Mouse (Mus musculus) myocyte (in vitro differentiated cells): ENCODE measurements at regions not wholly inside any gene's neighbourhood (a gene's known extent, or its start where the extent isn't known, plus 50 kb on each side); places are given as distances from the start of the nearest gene placed in this dataset.

Source experiments
- H3K27me3 ChIP-seq: one replicate; pipeline ENCODE4 v1.6.1; 2011; ENCODE audit not compliant: control insufficient read depth, insufficient read depth, insufficient read length
- H3K36me3 ChIP-seq: one replicate; pipeline ENCODE4 v1.6.1; 2011; ENCODE audit not compliant: control insufficient read depth, insufficient read depth
- H3K4me2 ChIP-seq: one replicate; pipeline ENCODE4 v1.6.1; 2011; ENCODE audit warnings: low read depth, control low read depth
- H3K4me3 ChIP-seq: one replicate; pipeline ENCODE4 v1.5.1; 2011; ENCODE audit warnings: mild to moderate bottlenecking, control low read depth, moderate library complexity
- H3K79me2 ChIP-seq: one replicate; pipeline ENCODE4 v1.6.1; 2011; ENCODE audit not compliant: control insufficient read depth, insufficient read depth
- H3ac ChIP-seq: one replicate; pipeline ENCODE4 v1.6.1; 2011; ENCODE audit not compliant: control insufficient read depth, insufficient read length
- CEBPB ChIP-seq: IDR thresholded peaks from 2 replicates; pipeline ENCODE4 v1.6.1; 2011; ENCODE audit warnings: mild to moderate bottlenecking, moderate library complexity; ENCODE audit not compliant: poor library complexity, insufficient read depth, severe bottlenecking
- E2F4 ChIP-seq: IDR thresholded peaks from one replicate; pipeline ENCODE4 v1.6.1; 2011; ENCODE audit warnings: mild to moderate bottlenecking, control low read depth, moderate library complexity; ENCODE audit not compliant: insufficient read depth
- MAX ChIP-seq: IDR thresholded peaks from one replicate; pipeline ENCODE4 v1.6.1; 2011; ENCODE audit warnings: low read depth, mild to moderate bottlenecking, control low read depth
- MYOD1 ChIP-seq, 3 experiments: IDR thresholded peaks; one replicate each; pipeline ENCODE4 v1.6.1; 2011; ENCODE audit warnings: control low read depth in 2 of 3, low read depth in 2 of 3, mild to moderate bottlenecking in 2 of 3, moderate library complexity in 1 of 3; ENCODE audit not compliant: insufficient read length in 2 of 3, control insufficient read depth in 1 of 3
- MYOG ChIP-seq, 3 experiments: IDR thresholded peaks; one replicate each; pipeline ENCODE4 v1.6.1; 2011; ENCODE audit warnings: control low read depth in 2 of 3, low read depth in 2 of 3, mild to moderate bottlenecking in 2 of 3; ENCODE audit not compliant: insufficient read length in 2 of 3, control insufficient read depth in 1 of 3, insufficient read depth in 1 of 3
- POLR2A ChIP-seq: IDR thresholded peaks from one replicate; pipeline ENCODE4 v1.6.1; 2011; ENCODE audit warnings: low read depth, mild to moderate bottlenecking, control low read depth, moderate library complexity; ENCODE audit not compliant: insufficient read length
- POLR2AphosphoS2 ChIP-seq: IDR thresholded peaks from one replicate; pipeline ENCODE4 v1.6.1; 2011; ENCODE audit warnings: low read depth, control low read depth; ENCODE audit not compliant: insufficient read length
- REST ChIP-seq: IDR thresholded peaks from one replicate; pipeline ENCODE4 v1.6.1; 2011; ENCODE audit warnings: mild to moderate bottlenecking, control low read depth, moderate library complexity; ENCODE audit not compliant: insufficient read depth, insufficient read length
- SRF ChIP-seq: IDR thresholded peaks from one replicate; pipeline ENCODE4 v1.6.1; 2011; ENCODE audit warnings: low read depth; ENCODE audit not compliant: control insufficient read depth, insufficient read length
- TCF12 ChIP-seq: IDR thresholded peaks from one replicate; pipeline ENCODE4 v1.6.1; 2011; ENCODE audit warnings: mild to moderate bottlenecking, control low read depth; ENCODE audit not compliant: poor library complexity, insufficient read depth, severe bottlenecking
- TCF3 ChIP-seq: IDR thresholded peaks from one replicate; pipeline ENCODE4 v1.6.1; 2011; ENCODE audit warnings: low read depth, control low read depth; ENCODE audit not compliant: insufficient read length
- USF1 ChIP-seq: IDR thresholded peaks from one replicate; pipeline ENCODE4 v1.6.1; 2011; ENCODE audit warnings: low read depth, mild to moderate bottlenecking, control low read depth, moderate library complexity

GRCm38 (mm10) chrX:130557251-130557650 lies 807.7 kb downstream of the Diaph2 start:
- no peak overlapping the region for H3ac ChIP-seq
- no peak for TF ChIP-seq MYOD1 (IDR thresholded peaks at IDR 0.05; ENCODE audit: control insufficient read depth in 1 of 3, insufficient read length in 2 of 3, low read depth in 2 of 3)
- TF ChIP-seq POLR2A: no peak
- no peak for TF ChIP-seq REST
- no peak for TF ChIP-seq POLR2AphosphoS2
- TF ChIP-seq TCF12: no peak
- no peak for TF ChIP-seq MAX
- TF ChIP-seq E2F4: no peak
- TF ChIP-seq MYOG (IDR thresholded peaks at IDR 0.05; ENCODE audit: control insufficient read depth in 1 of 3, insufficient read depth in 1 of 3, insufficient read length in 2 of 3, low read depth in 2 of 3): no peak
- TF ChIP-seq CEBPB: no peak
- TF ChIP-seq TCF3: no peak
- no peak for TF ChIP-seq SRF
- no peak for TF ChIP-seq USF1
- H3K36me3 ChIP-seq: no peaks in the 10 kb centered on the region
- H3K79me2 ChIP-seq: no peaks in the 10 kb centered on the region
- no peaks in the 10 kb centered on the region for H3K27me3 ChIP-seq
- no peak overlapping the region for H3K4me2 ChIP-seq
- H3K4me3 ChIP-seq: no peak overlapping the region

GRCm38 (mm10) chrX:130577706-130578105 lies 828.2 kb downstream of the Diaph2 start:
- TF ChIP-seq E2F4: no peak
- TF ChIP-seq MAX: no peak
- TF ChIP-seq CEBPB: no peak
- no peak for TF ChIP-seq REST
- no peak for TF ChIP-seq MYOG (IDR thresholded peaks at IDR 0.05; ENCODE audit: control insufficient read depth in 1 of 3, insufficient read depth in 1 of 3, insufficient read length in 2 of 3, low read depth in 2 of 3)
- no peak for TF ChIP-seq SRF
- TF ChIP-seq MYOD1 (IDR thresholded peaks at IDR 0.05; ENCODE audit: control insufficient read depth in 1 of 3, insufficient read length in 2 of 3, low read depth in 2 of 3): no peak
- no peak for TF ChIP-seq TCF3
- TF ChIP-seq TCF12: no peak
- no peak for TF ChIP-seq USF1
- TF ChIP-seq POLR2A: no peak
- no peak for TF ChIP-seq POLR2AphosphoS2
- Histone ChIP-seq H3K36me3 (no peaks in the 10 kb centered on the region), H3K79me2 (no peaks in the 10 kb centered on the region), H3K4me2 (no peak overlapping the region), H3K4me3 (no peak overlapping the region), H3K27me3 (no peaks in the 10 kb centered on the region), H3ac (no peak overlapping the region)

GRCm38 (mm10) chrX:130596631-130597030 lies 847.1 kb downstream of the Diaph2 start:
- no peak overlapping the region for H3K4me3 ChIP-seq
- no peaks in the 10 kb centered on the region for H3K27me3 ChIP-seq
- H3K79me2 ChIP-seq: no peaks in the 10 kb centered on the region
- no peak overlapping the region for H3ac ChIP-seq
- no peaks in the 10 kb centered on the region for H3K36me3 ChIP-seq
- H3K4me2 ChIP-seq: no peak overlapping the region
- TF ChIP-seq POLR2A (no peak), POLR2AphosphoS2 (no peak), CEBPB (no peak), USF1 (no peak), MYOG (IDR thresholded peaks at IDR 0.05; ENCODE audit: control insufficient read depth in 1 of 3, insufficient read depth in 1 of 3, insufficient read length in 2 of 3, low read depth in 2 of 3) (no peak), MAX (no peak), SRF (no peak), REST (no peak), E2F4 (no peak)

GRCm38 (mm10) chrX:130601911-130602310 lies 852.4 kb downstream of the Diaph2 start:
- H3K36me3 ChIP-seq: no peaks in the 10 kb centered on the region
- no peaks in the 10 kb centered on the region for H3K27me3 ChIP-seq
- H3ac ChIP-seq: no peak overlapping the region
- H3K79me2 ChIP-seq: no peaks in the 10 kb centered on the region
- no peak overlapping the region for H3K4me3 ChIP-seq
- H3K4me2 ChIP-seq: no peak overlapping the region
- no peak for TF ChIP-seq SRF
- TF ChIP-seq REST: no peak
- no peak for TF ChIP-seq MAX

GRCm38 (mm10) chrX:130638513-130638912 lies 889.0 kb downstream of the Diaph2 start:
- no peaks in the 10 kb centered on the region for H3K36me3 ChIP-seq
- no peak overlapping the region for H3K4me2 ChIP-seq
- no peaks in the 10 kb centered on the region for H3K79me2 ChIP-seq
- TF ChIP-seq TCF3: no peak
- TF ChIP-seq MYOG (IDR thresholded peaks at IDR 0.05; ENCODE audit: control insufficient read depth in 1 of 3, insufficient read depth in 1 of 3, insufficient read length in 2 of 3, low read depth in 2 of 3): no peak
- no peak for TF ChIP-seq E2F4
- no peak for TF ChIP-seq USF1
- TF ChIP-seq POLR2A: no peak
- no peak for TF ChIP-seq POLR2AphosphoS2
- TF ChIP-seq MYOD1 (IDR thresholded peaks at IDR 0.05; ENCODE audit: control insufficient read depth in 1 of 3, insufficient read length in 2 of 3, low read depth in 2 of 3): no peak
- no peak for TF ChIP-seq SRF
- TF ChIP-seq TCF12: no peak
- TF ChIP-seq REST: no peak
- no peak for TF ChIP-seq MAX
- no peak for TF ChIP-seq CEBPB
- H3ac ChIP-seq: no peak overlapping the region
- no peaks in the 10 kb centered on the region for H3K27me3 ChIP-seq
- no peak overlapping the region for H3K4me3 ChIP-seq
